Mouse (Mus musculus) olfactory bulb, adult 2 months (tissue): ENCODE results near the gene Eif2ak4.

Source experiments
- CTCF ChIP-seq: fragments of 200-500 bp; IDR thresholded peaks from 2 replicates; pipeline ENCODE4 v1.5.1; 2012; ENCODE audit warnings: low read depth, mild to moderate bottlenecking, low read length, moderate library complexity; ENCODE audit not compliant: insufficient read depth
- POLR2A ChIP-seq: fragments of 200-500 bp; IDR thresholded peaks from 2 replicates; pipeline ENCODE4 v1.6.1; 2012; ENCODE audit warnings: mild to moderate bottlenecking, low read depth, low read length, moderate library complexity; ENCODE audit not compliant: insufficient read depth

DNA sequence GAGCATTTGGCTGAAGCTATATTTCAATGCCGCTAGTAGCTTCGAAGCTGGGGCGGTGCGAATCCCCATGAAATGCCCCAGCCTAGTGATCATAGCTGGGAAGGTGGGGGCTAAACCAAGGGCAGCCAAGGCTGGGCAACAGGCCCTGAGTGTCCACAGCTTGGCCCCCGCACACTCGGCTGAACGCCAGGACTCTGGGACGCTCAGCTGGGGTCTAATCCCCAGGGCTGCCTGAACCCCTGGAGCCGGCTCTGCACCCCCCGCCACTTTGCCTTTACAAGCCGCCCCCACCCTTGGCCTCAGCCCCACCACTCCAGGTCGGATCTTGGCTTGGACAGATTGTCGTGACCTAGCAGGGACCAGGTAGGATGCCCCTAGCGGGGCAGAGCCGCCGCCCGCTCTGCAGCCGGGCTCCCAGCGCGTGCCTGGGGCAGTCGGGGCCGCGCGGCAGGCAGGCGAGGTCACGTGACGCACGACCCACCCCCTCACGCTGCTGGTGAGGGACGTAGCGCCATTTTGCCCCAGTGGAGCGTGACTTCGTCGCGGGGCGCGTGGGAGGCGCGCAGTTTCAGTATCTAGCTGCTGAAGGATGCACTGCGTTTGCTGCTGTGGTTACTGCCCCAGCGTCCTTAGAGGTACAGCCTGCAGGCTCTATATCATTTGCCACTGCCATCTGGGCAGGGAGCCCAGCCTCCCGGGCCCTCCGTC, 14.7 kb upstream of the Eif2ak4 start:
- TF ChIP-seq POLR2A (peak; percentile 80), CTCF (peak; percentile 44; the same call in 1 of the 2 replicates)
